Mouse (Mus musculus): Measurements from ENCODE around the gene Psmc3. TPM values are rescaled to one million over a fixed set of nuclear protein-coding genes. Genes with fewer than 3 reads are reported as not detected.

The Psmc3 gene
- total RNA-seq, 2 experiments from 2014 or later: 174 to 182 TPM

GRCm38 (mm10) chr2:91113334-91113733, 59.5 kb downstream of the Psmc3 start:
- no peak for DNase-seq

GRCm38 (mm10) chr2:91113852-91114251, 60.0 kb downstream of the Psmc3 start:
- no peak for DNase-seq

DNA sequence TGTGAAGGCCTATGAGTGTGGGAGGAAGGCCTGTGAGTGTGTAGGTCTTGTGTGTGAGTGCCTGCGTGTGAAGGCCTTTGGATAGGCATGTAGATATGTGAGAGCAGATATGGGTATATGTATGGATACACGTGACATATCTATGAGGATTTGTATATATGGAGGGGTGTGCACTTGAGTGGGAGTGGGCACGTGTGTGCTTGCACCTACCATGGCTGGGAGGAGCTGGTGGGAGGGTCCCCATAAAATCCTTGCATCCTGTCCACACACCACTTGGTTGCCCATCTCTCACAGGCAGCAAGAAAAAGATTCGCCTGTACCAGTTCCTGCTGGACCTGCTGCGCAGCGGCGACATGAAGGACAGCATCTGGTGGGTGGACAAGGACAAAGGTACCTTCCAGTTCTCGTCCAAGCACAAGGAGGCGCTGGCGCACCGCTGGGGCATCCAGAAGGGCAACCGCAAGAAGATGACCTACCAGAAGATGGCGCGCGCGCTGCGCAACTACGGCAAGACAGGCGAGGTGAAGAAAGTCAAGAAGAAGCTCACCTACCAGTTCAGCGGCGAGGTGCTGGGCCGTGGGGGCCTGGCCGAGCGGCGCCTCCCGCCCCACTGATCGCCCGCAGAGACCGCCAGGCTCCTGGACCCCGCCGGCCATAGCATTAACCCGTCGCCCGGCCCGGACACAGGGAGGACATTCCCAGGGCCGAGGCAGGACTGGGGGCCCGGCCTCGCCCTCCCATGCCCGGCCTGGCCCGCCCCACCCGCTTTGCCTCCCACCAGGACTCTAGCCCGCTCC, 61.2 kb downstream of the Psmc3 start:
- DNase-seq: peak; percentile 99

DNA sequence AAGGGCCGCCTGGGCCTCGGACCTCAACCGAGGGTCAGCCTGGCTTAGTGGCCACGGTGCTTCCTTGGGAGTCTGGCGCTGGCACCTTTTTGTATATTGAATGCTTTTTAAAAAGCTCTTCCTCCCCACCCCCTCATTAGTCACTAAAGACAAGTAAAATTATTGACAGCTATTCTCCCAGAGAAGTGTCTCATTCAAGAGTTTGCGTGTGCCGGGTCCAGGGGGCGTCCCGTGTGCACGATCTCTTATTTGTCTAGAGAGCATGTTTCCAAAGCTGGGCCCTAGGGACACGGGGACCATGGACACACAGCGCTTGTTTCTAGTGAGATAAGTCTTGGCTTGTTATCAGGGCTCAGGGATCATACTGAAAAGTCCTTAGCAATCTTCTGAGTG, 61.8 kb downstream of the Psmc3 start:
- DNase-seq: no peak

Other genes with a start within 250 kb of the Psmc3 start
- gene Mtch2, start 206.9 kb upstream of the Psmc3 start, total RNA-seq (2021): 100 to 1,000 TPM; 412 to 444 TPM
- 1 to 10 TPM; 3.3 to 4.8 TPM for gene C1qtnf4, start 168.1 kb upstream of the Psmc3 start, total RNA-seq (2021)
- 10 to 100 TPM; 24.6 to 26.6 TPM for gene Kbtbd4, start 149.3 kb upstream of the Psmc3 start, total RNA-seq (2021)
- gene Ndufs3, start 149.2 kb upstream of the Psmc3 start, total RNA-seq (2021): 100 to 1,000 TPM; 692 to 778 TPM
- gene Celf1, start 113.6 kb upstream of the Psmc3 start, total RNA-seq (2021): 10 to 100 TPM; 74.7 to 87.0 TPM
- 1 to 10 TPM; 1.7 to 5.0 TPM for gene Rapsn, start 18.4 kb upstream of the Psmc3 start, total RNA-seq (2021)
- gene Slc39a13, start 16.4 kb downstream of the Psmc3 start, total RNA-seq (2021): 10 to 100 TPM; 22.3 to 30.5 TPM
- 1 to 10 TPM; 5.3 to 8.7 TPM for gene Spi1, start 28.4 kb downstream of the Psmc3 start, total RNA-seq (2021)
- under 1 TPM; 0.09 TPM for gene Mybpc3, start 64.1 kb downstream of the Psmc3 start, total RNA-seq (2021)
- 10 to 100 TPM; 17.0 to 22.5 TPM for gene Madd, start 129.8 kb downstream of the Psmc3 start, total RNA-seq (2021)
- gene Nr1h3, start 148.8 kb downstream of the Psmc3 start, total RNA-seq (2021): 10 to 100 TPM; 33.6 to 39.7 TPM
- 10 to 100 TPM; 30.0 to 37.0 TPM for gene Acp2, start 148.9 kb downstream of the Psmc3 start, total RNA-seq (2021)
- gene Ddb2, start 183.0 kb downstream of the Psmc3 start, total RNA-seq (2021): 10 to 100 TPM in 1 of 2 experiments, 1 to 10 TPM in 1; 9.2 to 16.3 TPM
- gene Pacsin3, start 201.9 kb downstream of the Psmc3 start, total RNA-seq (2021): 10 to 100 TPM; 53.9 to 80.0 TPM
- 10 to 100 TPM; 80.3 to 90.2 TPM for gene Arfgap2, start 211.0 kb downstream of the Psmc3 start, total RNA-seq (2021)